7 mouse cellular contexts compared by ENCODE assay signal in genomic region chr8:70752000-70752764, GRCm38 (mm10). TPM values are rescaled to one million over a fixed set of nuclear protein-coding genes. Genes with fewer than 3 reads are reported as not detected.
DNase-seq lines count a peak whose midpoint lies in the region; ATAC-seq and TF ChIP-seq lines count a peak whose summit lies in the region.

No protein-coding gene starts in this region.

- no peaks in the 10 kb centered on the region for H3K27me3 ChIP-seq in ES-Bruce4 (ENCODE audit: control insufficient read depth, insufficient read depth, low read length, poor library complexity, severe bottlenecking)
- H3K27me3 ChIP-seq in embryonic facial prominence, embryonic 10.5 days (replicated peaks; ENCODE audit: low read depth, poor library complexity, severe bottlenecking): peaks cover 51% of the 10 kb centered on the region
- H3K27me3 ChIP-seq in heart, embryonic 16.5 days (ENCODE audit: control insufficient read depth, insufficient read depth, low read length): peaks cover 22% of the 10 kb centered on the region
- peaks cover 13% of the 10 kb centered on the region for H3K27me3 ChIP-seq in lung, embryonic 16.5 days (ENCODE audit: control insufficient read depth, insufficient read depth, low read depth, low read length)

- no peaks in the 10 kb centered on the region for H3K9me3 ChIP-seq in ES-Bruce4 (replicated peaks; ENCODE audit: control insufficient read depth, insufficient read depth, low read length, poor library complexity, severe bottlenecking)
- no peaks in the 10 kb centered on the region for H3K9me3 ChIP-seq in embryonic facial prominence, embryonic 10.5 days
- H3K9me3 ChIP-seq in heart, embryonic 16.5 days (replicated peaks; ENCODE audit: control insufficient read depth, low read length): no peaks in the 10 kb centered on the region
- no peaks in the 10 kb centered on the region for H3K9me3 ChIP-seq in lung, embryonic 16.5 days (ENCODE audit: control insufficient read depth, low read length)

- ATAC-seq in heart, embryonic 16.5 days (replicated peaks; ENCODE audit: extremely low read depth, insufficient read depth, low FRiP score): no peak
- no peak for ATAC-seq in lung, embryonic 16.5 days (ENCODE audit: low read depth)

- H3K4me1 ChIP-seq in ES-Bruce4 (ENCODE audit: control insufficient read depth, insufficient read depth, low read length): peaks cover 3% of the 10 kb centered on the region
- peaks cover 39% of the 10 kb centered on the region for H3K4me1 ChIP-seq in embryonic facial prominence, embryonic 10.5 days
- peaks cover 26% of the 10 kb centered on the region for H3K4me1 ChIP-seq in heart, embryonic 16.5 days (ENCODE audit: control insufficient read depth, insufficient read depth, low read length)
- H3K4me1 ChIP-seq in lung, embryonic 16.5 days (replicated peaks; ENCODE audit: control insufficient read depth, insufficient read depth, low read length): peaks cover 17% of the 10 kb centered on the region

- H3K36me3 ChIP-seq in ES-Bruce4 (ENCODE audit: control insufficient read depth, insufficient read depth, low read length, poor library complexity, severe bottlenecking): peaks cover 4% of the 10 kb centered on the region; the same call in 1 of the 2 replicates
- peaks cover 12% of the 10 kb centered on the region for H3K36me3 ChIP-seq in embryonic facial prominence, embryonic 10.5 days (replicated peaks)
- H3K36me3 ChIP-seq in heart, embryonic 16.5 days (ENCODE audit: control insufficient read depth, insufficient read depth): peaks cover 6% of the 10 kb centered on the region; the same call in 1 of the 2 replicates
- peaks cover 8% of the 10 kb centered on the region for H3K36me3 ChIP-seq in lung, embryonic 16.5 days (ENCODE audit: control insufficient read depth, insufficient read depth, low read length)

- peak; percentile 9 for TF ChIP-seq CTCF in ES-Bruce4 (IDR thresholded peaks at IDR 0.05; ENCODE audit: low read depth, low read length)
- peak; percentile 83 for TF ChIP-seq CTCF in layer of hippocampus, adult 2 months (conservative IDR thresholded peaks at IDR 0.05)

- no peak for TF ChIP-seq EP300 in ES-Bruce4 (IDR thresholded peaks at IDR 0.05; ENCODE audit: insufficient read depth, low read depth, low read length)

- WGBS in embryonic facial prominence, embryonic 10.5 days: 24% methylated on average over 11 of the region's 11 CpGs
- WGBS in heart, embryonic 16.5 days: 28% methylated on average over 11 of the region's 11 CpGs
- WGBS in lung, embryonic 16.5 days: 15% methylated on average over 11 of the region's 11 CpGs

- H3K4me2 ChIP-seq in heart, embryonic 16.5 days (ENCODE audit: low read depth, low read length): peak overlapping the region; percentile 58; the same call in 1 of the 2 replicates
- peak overlapping the region; percentile 43; the same call in 1 of the 2 replicates for H3K4me2 ChIP-seq in lung, embryonic 16.5 days (ENCODE audit: low read depth, low read length)

- peak; percentile 57 for DNase-seq in T-cell, adult 2 months (ENCODE audit: low spot score)
- peak; percentile 72 for DNase-seq in embryonic facial prominence, embryonic 10.5 days (ENCODE audit: low spot score)
- DNase-seq in layer of hippocampus, adult 2 months (ENCODE audit: low spot score in 2 of 2): peak in 1 of 2 experiments; percentile 76
- DNase-seq in spleen, postnatal 4 days (ENCODE audit: low spot score in 2 of 2): peak; percentile 76 to 90

- no peak overlapping the region for H3K27ac ChIP-seq in ES-Bruce4 (ENCODE audit: insufficient read depth, low read length)
- H3K27ac ChIP-seq in embryonic facial prominence, embryonic 10.5 days (replicated peaks): peak overlapping the region; percentile 78; the same call in 1 of the 2 replicates
- H3K27ac ChIP-seq in heart, embryonic 16.5 days (ENCODE audit: low read length): peak overlapping the region; percentile 90
- peak overlapping the region; percentile 99 for H3K27ac ChIP-seq in layer of hippocampus, adult 2 months
- peak overlapping the region; percentile 90 for H3K27ac ChIP-seq in lung, embryonic 16.5 days (ENCODE audit: low read length)

- H3K4me3 ChIP-seq in ES-Bruce4 (ENCODE audit: low read depth, low read length): no peak overlapping the region
- H3K4me3 ChIP-seq in embryonic facial prominence, embryonic 10.5 days: peak overlapping the region; percentile 38; the same call in 1 of the 2 replicates
- no peak overlapping the region for H3K4me3 ChIP-seq in heart, embryonic 16.5 days (ENCODE audit: low read length)
- H3K4me3 ChIP-seq in layer of hippocampus, adult 2 months: no peak overlapping the region
- no peak overlapping the region for H3K4me3 ChIP-seq in lung, embryonic 16.5 days (ENCODE audit: low read length)

- H3K9ac ChIP-seq in ES-Bruce4 (ENCODE audit: low read depth, poor library complexity, severe bottlenecking): no peak overlapping the region
- no peak overlapping the region; the same call in 1 of the 2 replicates for H3K9ac ChIP-seq in heart, embryonic 16.5 days (ENCODE audit: low read length)
- H3K9ac ChIP-seq in lung, embryonic 16.5 days (ENCODE audit: low read length): no peak overlapping the region

- TF ChIP-seq POLR2A in ES-Bruce4 (IDR thresholded peaks at IDR 0.05; ENCODE audit: insufficient read depth, low read length): no peak

RNA-seq across cellular contexts. Expression of gene Rab3a, which starts 2.3 kb away (rescaled TPM):
- polyA plus RNA-seq in ES-Bruce4 (2011; ENCODE audit: insufficient read depth, insufficient read length, low read depth, missing spikeins): 6.2 and 6.3 TPM in 2 replicates
- 13.6 and 16.2 TPM in 2 replicates for polyA plus RNA-seq in embryonic facial prominence, embryonic 10.5 days (2016; fragmentation: Nextera tagmentation; extraction: Ambion mirVana)
- 29.1 and 30.0 TPM in 2 replicates for polyA plus RNA-seq in heart, embryonic 16.5 days (2015; fragmentation: Nextera tagmentation; extraction: Ambion mirVana)
- total RNA-seq in layer of hippocampus, adult 2 months (2021): 100 to 1,000 TPM; 775 to 798 TPM
- 14.8 and 16.2 TPM in 2 replicates for polyA plus RNA-seq in lung, embryonic 16.5 days (2015; fragmentation: Nextera tagmentation; extraction: Ambion mirVana)

RNA-seq across cellular contexts. Expression of gene Mpv17l2, which starts 8.6 kb away (rescaled TPM):
- polyA plus RNA-seq in ES-Bruce4 (2011; ENCODE audit: insufficient read depth, insufficient read length, low read depth, missing spikeins): 17.7 and 19.1 TPM in 2 replicates
- polyA plus RNA-seq in embryonic facial prominence, embryonic 10.5 days (2016; fragmentation: Nextera tagmentation; extraction: Ambion mirVana): 28.2 and 34.5 TPM in 2 replicates
- polyA plus RNA-seq in heart, embryonic 16.5 days (2015; fragmentation: Nextera tagmentation; extraction: Ambion mirVana): 44.0 and 50.5 TPM in 2 replicates
- total RNA-seq in layer of hippocampus, adult 2 months (2021): 10 to 100 TPM; 36.5 to 42.7 TPM
- 37.1 and 39.2 TPM in 2 replicates for polyA plus RNA-seq in lung, embryonic 16.5 days (2015; fragmentation: Nextera tagmentation; extraction: Ambion mirVana)

RNA-seq across cellular contexts. Expression of gene Pik3r2, which starts 24.3 kb away (rescaled TPM):
- 20.1 and 25.1 TPM in 2 replicates for polyA plus RNA-seq in ES-Bruce4 (2011; ENCODE audit: insufficient read depth, insufficient read length, low read depth, missing spikeins)
- 79.2 and 79.8 TPM in 2 replicates for polyA plus RNA-seq in embryonic facial prominence, embryonic 10.5 days (2016; fragmentation: Nextera tagmentation; extraction: Ambion mirVana)
- polyA plus RNA-seq in heart, embryonic 16.5 days (2015; fragmentation: Nextera tagmentation; extraction: Ambion mirVana): 42.1 and 43.3 TPM in 2 replicates
- 100 to 1,000 TPM; 160 to 169 TPM for total RNA-seq in layer of hippocampus, adult 2 months (2021)
- 56.0 and 56.8 TPM in 2 replicates for polyA plus RNA-seq in lung, embryonic 16.5 days (2015; fragmentation: Nextera tagmentation; extraction: Ambion mirVana)

RNA-seq across cellular contexts. Expression of gene Pde4c, which starts 28.7 kb away (rescaled TPM):
- polyA plus RNA-seq in ES-Bruce4 (2011; ENCODE audit: insufficient read depth, insufficient read length, low read depth, missing spikeins): 1.9 and 2.3 TPM in 2 replicates
- polyA plus RNA-seq in embryonic facial prominence, embryonic 10.5 days (2016; fragmentation: Nextera tagmentation; extraction: Ambion mirVana): 0.20 and 0.69 TPM in 2 replicates
- polyA plus RNA-seq in heart, embryonic 16.5 days (2015; fragmentation: Nextera tagmentation; extraction: Ambion mirVana): 0.38 and 0.55 TPM in 2 replicates
- total RNA-seq in layer of hippocampus, adult 2 months (2021): 1 to 10 TPM; 1.4 to 1.5 TPM
- 0.10 and 0.19 TPM in 2 replicates for polyA plus RNA-seq in lung, embryonic 16.5 days (2015; fragmentation: Nextera tagmentation; extraction: Ambion mirVana)

RNA-seq across cellular contexts. Expression of gene Gm3336, which starts 33.8 kb away (rescaled TPM):
- 0.99 and 2.5 TPM in 2 replicates for polyA plus RNA-seq in ES-Bruce4 (2011; ENCODE audit: insufficient read depth, insufficient read length, low read depth, missing spikeins)
- not detected in 2 replicates for polyA plus RNA-seq in embryonic facial prominence, embryonic 10.5 days (2016; fragmentation: Nextera tagmentation; extraction: Ambion mirVana)
- not detected in 2 replicates for polyA plus RNA-seq in heart, embryonic 16.5 days (2015; fragmentation: Nextera tagmentation; extraction: Ambion mirVana)
- total RNA-seq in layer of hippocampus, adult 2 months (2021): not detected
- polyA plus RNA-seq in lung, embryonic 16.5 days (2015; fragmentation: Nextera tagmentation; extraction: Ambion mirVana): 0.26 TPM in 1 of 2 replicates, not detected in the other
